Mouse (Mus musculus): ENCODE data around the gene Hat1. TPM values are rescaled to one million over a fixed set of nuclear protein-coding genes. Genes with fewer than 3 reads are reported as not detected.
"Not testable (repeated sequence)": the region's sequence is repeated elsewhere in the genome, so short reads cannot be mapped to it uniquely, and the experiment has no call there.

Hat1 gene
- polyA plus RNA-seq, 1 experiment from 2014 or later, result 132 TPM

DNA sequence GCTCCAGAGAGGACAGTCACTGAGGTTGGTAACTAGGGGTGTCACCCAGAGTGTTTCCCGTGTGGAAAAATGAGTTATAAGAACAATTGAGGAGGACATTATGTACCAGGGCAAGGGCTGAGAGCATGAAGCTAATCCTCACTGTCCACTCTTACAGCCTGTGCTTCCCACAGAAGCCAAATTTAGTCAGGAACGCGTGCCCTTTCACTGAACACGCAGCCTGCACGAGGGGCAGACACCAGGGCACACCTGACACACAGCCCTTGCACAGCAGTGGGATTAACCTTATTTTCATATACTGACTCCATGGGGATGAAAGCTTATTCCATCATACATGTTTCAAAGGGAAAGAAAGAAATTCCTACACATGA is 34.7 kb upstream of the Hat1 start:
- Histone ChIP-seq H3K4me2 (peak overlapping the region; percentile 31), H3K27ac (ENCODE audit: poor library complexity, severe bottlenecking) (peak overlapping the region; percentile 83), H3K27me3 (replicated peaks) (no peaks in the 10 kb centered on the region), H3K4me3 (no peak overlapping the region), H3K9ac (0 out of 2 replicates have a peak overlapping the region, but pooled peaks have one; percentile 28), H3K9me3 (replicated peaks) (no peaks in the 10 kb centered on the region), H3K36me3 (peaks cover 7% of the 10 kb centered on the region; the same call in 1 of the 2 replicates), H3K4me1 (replicated peaks) (peaks cover 34% of the 10 kb centered on the region)
- WGBS, result 49% methylated on average over 5 of the region's 5 CpGs
- ATAC-seq (ENCODE audit: insufficient number of reproducible peaks, low FRiP score), result peak; percentile 39; the same call in 1 of the 2 replicates

- H3K36me3 ChIP-seq, result peaks cover 26% of the 10 kb centered on the region
- H3K4me1 ChIP-seq (replicated peaks), result peaks cover 18% of the 10 kb centered on the region
- WGBS, result 81% methylated on average over 5 of the region's 5 CpGs
Observed at GRCm38 (mm10) chr2:71358347-71358746, 30.4 kb upstream of the Hat1 start.

DNA sequence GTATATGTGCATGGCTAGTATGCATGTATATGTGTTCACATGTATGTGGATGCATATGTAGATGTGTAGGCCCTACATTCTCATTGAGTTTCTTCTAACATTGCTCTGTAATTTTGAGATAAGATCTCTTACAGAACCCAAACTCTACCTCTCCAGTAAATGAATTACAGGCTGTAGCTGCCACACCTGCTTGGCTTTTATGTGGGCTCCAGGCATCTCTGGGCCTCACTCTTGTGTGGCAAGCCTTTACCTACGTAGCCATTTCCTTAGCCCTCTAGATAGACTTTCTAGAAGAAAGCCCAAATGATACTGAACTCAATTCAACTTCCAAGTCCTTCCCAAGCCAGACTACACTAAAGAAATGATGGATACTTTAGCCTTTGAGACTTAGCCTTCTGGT is 28.6 kb upstream of the Hat1 start:
- Histone ChIP-seq H3K9me3 (replicated peaks) (no peaks in the 10 kb centered on the region), H3K4me2 (no peak overlapping the region), H3K4me1 (replicated peaks) (peaks cover 11% of the 10 kb centered on the region; the same call in 1 of the 2 replicates), H3K4me3 (no peak overlapping the region), H3K36me3 (peaks cover 26% of the 10 kb centered on the region), H3K27ac (ENCODE audit: poor library complexity, severe bottlenecking) (no peak overlapping the region), H3K27me3 (replicated peaks) (no peaks in the 10 kb centered on the region), H3K9ac (no peak overlapping the region)
- WGBS, result 90% methylated on average over 1 of the region's 1 CpGs
- ATAC-seq (ENCODE audit: insufficient number of reproducible peaks, low FRiP score), result no peak

More at GRCm38 (mm10) chr2:71358347-71358746, 30.4 kb upstream of the Hat1 start:
- ATAC-seq (ENCODE audit: insufficient number of reproducible peaks, low FRiP score), result no peak
- no peak overlapping the region for H3K4me2 ChIP-seq
- H3K27me3 ChIP-seq (replicated peaks), result no peaks in the 10 kb centered on the region
- H3K9ac ChIP-seq, result no peak overlapping the region
- no peak overlapping the region for H3K4me3 ChIP-seq
- no peaks in the 10 kb centered on the region for H3K9me3 ChIP-seq (replicated peaks)
- H3K27ac ChIP-seq (ENCODE audit: poor library complexity, severe bottlenecking), result no peak overlapping the region

DNA sequence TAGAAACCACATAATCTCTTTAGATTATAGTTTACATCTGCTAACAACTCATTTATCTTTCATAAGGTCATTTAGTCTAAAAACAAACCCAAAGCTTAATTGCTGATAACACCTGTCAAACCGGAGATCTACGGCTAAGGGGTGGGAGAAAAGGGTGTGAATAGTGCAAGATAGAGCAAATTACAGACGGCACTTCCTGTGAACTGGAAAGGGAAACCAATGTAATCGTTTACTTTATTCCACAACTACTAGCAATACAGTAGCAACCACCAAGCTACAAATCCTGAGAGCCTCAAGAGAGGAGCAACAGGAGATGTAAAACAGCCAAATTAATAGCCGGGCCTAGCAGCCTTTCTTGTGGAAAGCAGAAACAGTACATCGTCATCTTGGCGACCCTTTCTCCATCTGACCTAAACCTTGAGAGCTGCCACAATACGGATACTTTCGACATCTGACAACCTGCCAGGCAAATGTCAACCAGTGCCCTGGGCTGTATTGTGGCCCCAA is 22.1 kb upstream of the Hat1 start:
- WGBS, result 9% methylated on average over 9 of the region's 9 CpGs
- no peaks in the 10 kb centered on the region for H3K9me3 ChIP-seq (replicated peaks)
- H3K27me3 ChIP-seq (replicated peaks), result no peaks in the 10 kb centered on the region
- peak overlapping the region; percentile 95 for H3K27ac ChIP-seq (ENCODE audit: poor library complexity, severe bottlenecking)
- peaks cover 10% of the 10 kb centered on the region for H3K4me1 ChIP-seq (replicated peaks)
- peak overlapping the region; percentile 92 for H3K4me3 ChIP-seq
- H3K4me2 ChIP-seq, result peak overlapping the region; percentile 80
- H3K9ac ChIP-seq, result peak overlapping the region; percentile 92
- ATAC-seq (ENCODE audit: insufficient number of reproducible peaks, low FRiP score), result no peak
- H3K36me3 ChIP-seq, result peaks cover 13% of the 10 kb centered on the region

DNA sequence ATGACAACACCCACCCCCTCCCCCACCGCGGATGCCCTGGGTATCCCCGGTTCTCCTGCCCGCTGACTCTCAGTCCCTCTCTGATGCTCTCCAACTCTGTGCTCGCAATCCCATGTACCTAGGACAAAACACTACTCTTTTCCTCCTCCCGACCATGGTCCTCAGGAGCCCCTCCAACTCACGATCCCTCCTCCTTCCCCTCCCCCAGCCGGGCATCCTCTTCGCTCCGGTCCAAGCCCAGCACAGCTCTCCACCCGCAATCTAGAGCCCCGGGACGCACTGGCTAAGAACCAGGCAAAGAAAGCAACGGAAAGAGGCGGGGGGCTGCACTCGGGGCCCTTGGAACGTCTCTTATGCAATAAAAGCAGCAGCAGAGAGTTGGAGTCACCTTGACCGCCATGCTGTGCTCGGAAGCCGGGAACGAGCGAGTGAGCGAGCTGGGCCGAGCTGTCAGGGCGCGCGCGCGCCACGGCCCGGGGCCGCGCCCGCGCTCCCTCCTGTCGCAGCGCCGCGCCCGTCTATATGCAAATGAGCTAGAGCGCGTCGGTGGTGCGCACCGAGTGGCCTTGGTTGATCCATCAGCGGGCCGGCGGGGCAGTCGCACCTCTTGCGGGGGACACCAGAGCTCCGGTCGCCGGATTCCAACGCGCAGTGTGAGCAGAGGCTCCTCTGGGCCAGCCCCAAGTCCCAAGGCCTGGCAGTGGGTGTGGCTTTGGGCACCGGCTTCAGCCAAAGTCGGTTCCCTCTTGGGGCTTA is 21.5 kb upstream of the Hat1 start, which contains the start of gene Slc25a12:
Gene Slc25a12 (minus strand): TSS at position 625 of the 756 bp plus-strand sequence.
- Histone ChIP-seq H3K4me2 (peak within 1 kb of the TSS; percentile 80), H3K36me3 (peaks cover 8% of the 10 kb centered on the region), H3K4me1 (replicated peaks) (peaks cover 10% of the 10 kb centered on the region), H3K27ac (ENCODE audit: poor library complexity, severe bottlenecking) (peak within 1 kb of the TSS; percentile 95), H3K27me3 (replicated peaks) (no peaks in the 10 kb centered on the region), H3K4me3 (peak within 1 kb of the TSS; percentile 92), H3K9me3 (replicated peaks) (no peaks in the 10 kb centered on the region), H3K9ac (peak within 1 kb of the TSS; percentile 92)
- WGBS, result under 1% methylated on average over 56 of the region's 57 CpGs
- ATAC-seq (ENCODE audit: insufficient number of reproducible peaks, low FRiP score), result peak; percentile 97

DNA sequence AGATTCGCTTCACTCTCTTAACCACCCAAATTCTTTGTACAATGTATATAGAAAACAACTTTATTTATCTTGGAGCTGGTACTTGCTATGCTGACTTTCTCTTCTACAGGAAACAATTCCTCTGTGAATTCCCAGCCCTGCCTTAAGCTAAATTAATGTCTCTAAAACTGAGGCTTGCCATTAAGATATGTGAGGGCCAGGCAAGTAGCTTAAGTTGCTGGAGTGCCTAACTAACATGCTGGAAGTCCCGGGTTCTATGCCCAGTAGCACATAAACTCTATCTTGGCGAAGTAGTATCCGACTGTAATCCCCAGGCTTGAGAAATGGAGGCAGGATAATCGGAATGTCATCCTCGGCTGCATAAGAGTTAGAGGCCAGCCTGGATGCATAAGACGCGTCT is 20.7 kb upstream of the Hat1 start:
- no peak for ATAC-seq (ENCODE audit: insufficient number of reproducible peaks, low FRiP score)
- Histone ChIP-seq H3K27me3 (replicated peaks) (no peaks in the 10 kb centered on the region), H3K9me3 (replicated peaks) (no peaks in the 10 kb centered on the region), H3K27ac (ENCODE audit: poor library complexity, severe bottlenecking) (no peak overlapping the region), H3K4me2 (peak overlapping the region; percentile 49), H3K9ac (peak overlapping the region; percentile 3; the same call in 1 of the 2 replicates), H3K4me1 (replicated peaks) (peaks cover 10% of the 10 kb centered on the region), H3K36me3 (peaks cover 5% of the 10 kb centered on the region; the same call in 1 of the 2 replicates), H3K4me3 (peak overlapping the region; percentile 92; the same call in 1 of the 2 replicates)
- WGBS, result 33% methylated on average over 8 of the region's 8 CpGs

DNA sequence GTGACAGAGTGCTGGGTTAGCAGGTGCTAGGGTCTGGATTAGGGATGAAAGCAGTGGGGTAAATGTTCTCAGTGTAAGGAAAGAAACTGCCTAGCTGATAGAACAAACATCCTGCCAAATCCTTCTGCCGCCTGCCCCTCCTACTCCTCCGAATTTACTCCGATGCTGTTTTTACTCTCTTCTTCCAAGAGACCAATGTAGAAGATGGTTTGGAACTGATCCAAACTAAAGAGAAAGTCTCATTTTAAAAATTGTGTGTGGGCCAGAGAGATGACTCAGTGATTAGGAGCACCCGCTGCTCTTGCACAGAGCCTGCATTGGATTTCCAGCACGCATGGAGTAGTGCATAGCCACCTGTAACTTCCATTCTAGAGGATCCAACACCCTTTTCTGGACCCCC is 17.0 kb upstream of the Hat1 start:
- H3K9me3 ChIP-seq (replicated peaks), result no peaks in the 10 kb centered on the region
- no peaks in the 10 kb centered on the region for H3K27me3 ChIP-seq (replicated peaks)
- 82% methylated on average over 5 of the region's 5 CpGs for WGBS
- H3K4me3 ChIP-seq, result no peak overlapping the region
- no peaks in the 10 kb centered on the region for H3K36me3 ChIP-seq
- H3K9ac ChIP-seq, result no peak overlapping the region
- H3K4me2 ChIP-seq, result no peak overlapping the region
- H3K4me1 ChIP-seq (replicated peaks), result peaks cover 15% of the 10 kb centered on the region
- ATAC-seq (ENCODE audit: insufficient number of reproducible peaks, low FRiP score), result no peak
- no peak overlapping the region for H3K27ac ChIP-seq (ENCODE audit: poor library complexity, severe bottlenecking)

DNA sequence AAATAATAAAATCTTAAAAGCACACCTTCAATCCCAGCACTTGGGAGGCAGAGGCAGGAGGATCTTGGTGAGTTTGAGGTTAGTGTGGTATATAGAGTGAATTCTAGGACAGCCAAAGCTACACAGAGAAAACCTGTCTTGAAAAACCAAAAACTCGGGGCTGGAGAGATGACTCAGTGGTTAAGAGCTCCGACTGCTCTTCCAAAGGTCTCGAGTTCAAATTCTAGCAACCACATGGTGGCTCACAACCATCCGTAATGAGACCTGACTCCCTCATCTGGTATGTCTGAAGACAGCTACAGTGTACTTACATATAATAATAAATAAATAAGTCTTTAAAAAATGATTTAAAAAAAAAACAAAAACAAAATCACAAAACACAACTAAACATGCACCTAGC is 16.5 kb upstream of the Hat1 start:
- H3K27ac ChIP-seq (ENCODE audit: poor library complexity, severe bottlenecking); H3K9me3 ChIP-seq (replicated peaks); H3K4me2 ChIP-seq; ATAC-seq (ENCODE audit: insufficient number of reproducible peaks, low FRiP score); H3K9ac ChIP-seq; H3K4me3 ChIP-seq; H3K36me3 ChIP-seq; H3K27me3 ChIP-seq (replicated peaks): not testable (repeated sequence)
- 81% methylated on average over 4 of the region's 4 CpGs for WGBS
- H3K4me1 ChIP-seq (replicated peaks), result peaks cover 15% of the 10 kb centered on the region; the same call in 1 of the 2 replicates

- WGBS, result 54% methylated on average over 8 of the region's 8 CpGs
- Histone ChIP-seq H3K27me3 (replicated peaks) (no peaks in the 10 kb centered on the region), H3K27ac (ENCODE audit: poor library complexity, severe bottlenecking) (no peak overlapping the region), H3K9me3 (replicated peaks) (no peaks in the 10 kb centered on the region), H3K4me1 (replicated peaks) (peaks cover 10% of the 10 kb centered on the region; the same call in 1 of the 2 replicates), H3K36me3 (no peaks in the 10 kb centered on the region), H3K9ac (no peak overlapping the region), H3K4me2 (no peak overlapping the region), H3K4me3 (no peak overlapping the region)
- no peak for ATAC-seq (ENCODE audit: insufficient number of reproducible peaks, low FRiP score)
Observed at GRCm38 (mm10) chr2:71374275-71375155, 14.2 kb upstream of the Hat1 start.

DNA sequence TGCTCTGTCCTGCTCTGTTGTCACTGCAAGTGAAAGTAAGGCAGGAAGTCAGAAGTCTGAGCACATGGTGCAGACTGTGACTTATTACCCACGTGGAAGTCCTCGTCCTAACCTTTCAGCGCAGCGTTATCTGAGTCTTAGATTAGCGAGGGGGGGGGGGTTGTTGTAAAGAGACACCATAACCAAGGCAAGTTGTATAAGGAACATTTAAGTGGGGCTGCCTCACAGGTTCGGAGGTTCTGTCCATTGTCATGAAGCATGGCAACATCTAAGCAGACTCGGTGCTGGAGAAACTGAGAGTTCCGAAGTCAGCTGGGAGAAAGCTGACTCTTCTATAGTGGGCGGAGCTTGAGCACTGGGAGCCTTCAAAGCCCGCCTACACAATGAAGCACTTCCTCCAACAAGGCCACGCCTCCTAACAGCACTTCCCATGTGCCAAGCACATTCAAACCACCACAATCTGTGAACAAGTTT is 12.3 kb upstream of the Hat1 start:
- Histone ChIP-seq H3K9me3 (replicated peaks) (no peaks in the 10 kb centered on the region), H3K36me3 (no peaks in the 10 kb centered on the region), H3K4me3 (peak overlapping the region; percentile 20), H3K27ac (ENCODE audit: poor library complexity, severe bottlenecking) (no peak overlapping the region), H3K4me1 (replicated peaks) (peaks cover 10% of the 10 kb centered on the region; the same call in 1 of the 2 replicates), H3K9ac (no peak overlapping the region), H3K4me2 (peak overlapping the region; percentile 56), H3K27me3 (replicated peaks) (no peaks in the 10 kb centered on the region)
- ATAC-seq (ENCODE audit: insufficient number of reproducible peaks, low FRiP score), result no peak
- WGBS, result 22% methylated on average over 11 of the region's 11 CpGs

- no peak overlapping the region for H3K9ac ChIP-seq
- no peaks in the 10 kb centered on the region for H3K9me3 ChIP-seq (replicated peaks)
- H3K4me1 ChIP-seq (replicated peaks), result peaks cover 10% of the 10 kb centered on the region; the same call in 1 of the 2 replicates
- no peaks in the 10 kb centered on the region for H3K36me3 ChIP-seq
- no peak overlapping the region for H3K4me3 ChIP-seq
- 86% methylated on average over 5 of the region's 5 CpGs for WGBS
- no peak overlapping the region for H3K4me2 ChIP-seq
- H3K27ac ChIP-seq (ENCODE audit: poor library complexity, severe bottlenecking), result no peak overlapping the region
- no peaks in the 10 kb centered on the region for H3K27me3 ChIP-seq (replicated peaks)
- ATAC-seq (ENCODE audit: insufficient number of reproducible peaks, low FRiP score), result no peak; the same call in 1 of the 2 replicates
Observed at GRCm38 (mm10) chr2:71377426-71377825, 11.3 kb upstream of the Hat1 start.

Measured in heart, embryonic 12.5 days (tissue).